Mouse (Mus musculus): ENCODE results near the gene Tes3-ps. TPM values are rescaled to one million over a fixed set of nuclear protein-coding genes. Genes with fewer than 3 reads are reported as not detected.
A peak's percentile ranks its signal among the peaks of the same experiment; 100 is the strongest.

Gene Tes3-ps
- polyA plus RNA-seq, 1 experiment from 2014 or later: 1.0 TPM

GRCm38 (mm10) chr13:49526235-49526634 lies 33.1 kb downstream of the Tes3-ps start:
- Histone ChIP-seq H3K4me1 (replicated peaks; ENCODE audit: control insufficient read depth, insufficient read depth, low read length) (no peaks in the 10 kb centered on the region), H3K4me2 (ENCODE audit: low read length) (no peak overlapping the region), H3K36me3 (ENCODE audit: control insufficient read depth, insufficient read depth, low read length) (no peaks in the 10 kb centered on the region), H3K9ac (ENCODE audit: low read length) (no peak overlapping the region), H3K27me3 (replicated peaks; ENCODE audit: control insufficient read depth, insufficient read depth, low read length) (no peaks in the 10 kb centered on the region), H3K4me3 (ENCODE audit: low read depth, low read length) (no peak overlapping the region), H3K27ac (ENCODE audit: low read depth) (no peak overlapping the region), H3K9me3 (ENCODE audit: control insufficient read depth, low read length) (no peaks in the 10 kb centered on the region)
- WGBS: 78% methylated on average over 2 of the region's 2 CpGs
- ATAC-seq (replicated peaks; ENCODE audit: low FRiP score, low TSS enrichment, low read depth): no peak
- DNase-seq (ENCODE audit: low spot score): no peak

- Histone ChIP-seq H3K9ac (ENCODE audit: low read length) (no peak overlapping the region), H3K9me3 (ENCODE audit: control insufficient read depth, low read length) (no peaks in the 10 kb centered on the region), H3K4me1 (replicated peaks; ENCODE audit: control insufficient read depth, insufficient read depth, low read length) (no peaks in the 10 kb centered on the region), H3K4me3 (ENCODE audit: low read depth, low read length) (no peak overlapping the region), H3K4me2 (ENCODE audit: low read length) (no peak overlapping the region), H3K36me3 (ENCODE audit: control insufficient read depth, insufficient read depth, low read length) (no peaks in the 10 kb centered on the region), H3K27me3 (replicated peaks; ENCODE audit: control insufficient read depth, insufficient read depth, low read length) (no peaks in the 10 kb centered on the region), H3K27ac (ENCODE audit: low read depth) (no peak overlapping the region)
- DNase-seq (ENCODE audit: low spot score) (no peak), ATAC-seq (replicated peaks; ENCODE audit: low FRiP score, low TSS enrichment, low read depth) (no peak)
- 90% methylated on average over 4 of the region's 4 CpGs for WGBS
Observed at GRCm38 (mm10) chr13:49530636-49531035, 37.5 kb downstream of the Tes3-ps start.

DNA sequence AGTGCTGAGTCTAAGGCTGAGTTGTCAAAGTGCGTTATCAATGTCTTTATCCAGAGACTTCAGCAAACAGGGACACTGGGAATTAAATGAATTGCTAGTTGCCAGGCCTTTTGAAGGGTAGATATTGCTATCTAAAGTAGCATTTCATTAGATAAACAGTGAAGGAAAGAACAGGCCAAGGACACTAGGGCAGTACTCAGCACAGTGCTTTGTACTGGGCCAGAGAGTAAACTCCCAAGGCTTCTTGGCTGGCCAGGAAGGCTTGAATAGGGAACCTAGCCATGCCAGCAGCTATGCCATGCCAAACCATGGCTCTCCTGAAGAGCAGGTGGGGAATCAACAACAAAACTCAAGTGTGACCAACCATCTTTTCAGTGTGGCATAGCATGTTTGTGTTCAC lies 43.8 kb downstream of the Tes3-ps start:
- Histone ChIP-seq H3K9me3 (ENCODE audit: control insufficient read depth, low read length) (no peaks in the 10 kb centered on the region), H3K27ac (ENCODE audit: low read depth) (no peak overlapping the region), H3K4me3 (ENCODE audit: low read depth, low read length) (no peak overlapping the region), H3K27me3 (replicated peaks; ENCODE audit: control insufficient read depth, insufficient read depth, low read length) (no peaks in the 10 kb centered on the region), H3K4me2 (ENCODE audit: low read length) (no peak overlapping the region), H3K36me3 (ENCODE audit: control insufficient read depth, insufficient read depth, low read length) (no peaks in the 10 kb centered on the region), H3K4me1 (replicated peaks; ENCODE audit: control insufficient read depth, insufficient read depth, low read length) (no peaks in the 10 kb centered on the region), H3K9ac (ENCODE audit: low read length) (no peak overlapping the region)
- ATAC-seq (replicated peaks; ENCODE audit: low FRiP score, low TSS enrichment, low read depth): no peak
- 93% methylated on average over 1 of the region's 1 CpGs for WGBS
- DNase-seq (ENCODE audit: low spot score): no peak

DNA sequence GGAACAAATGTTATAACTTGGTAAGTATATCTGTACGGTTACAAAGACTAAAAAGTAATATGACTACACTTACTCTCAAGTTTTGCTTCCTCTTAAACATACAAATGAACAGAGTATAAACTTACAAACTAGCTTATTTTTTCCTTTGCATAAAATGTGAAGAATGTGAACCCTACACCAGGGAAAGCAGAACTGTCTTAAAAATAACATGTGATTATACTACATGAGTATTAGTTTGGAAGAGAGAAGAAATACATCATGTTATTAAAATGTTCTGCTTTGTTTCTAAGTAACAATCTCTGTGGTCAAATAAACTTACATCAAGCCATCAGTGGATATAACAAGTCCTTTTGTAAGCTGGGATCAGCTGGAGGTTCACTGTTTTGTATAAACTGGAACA lies 45.6 kb downstream of the Tes3-ps start:
- H3K27ac ChIP-seq (ENCODE audit: low read depth): no peak overlapping the region
- no peaks in the 10 kb centered on the region for H3K4me1 ChIP-seq (replicated peaks; ENCODE audit: control insufficient read depth, insufficient read depth, low read length)
- no peak overlapping the region for H3K4me2 ChIP-seq (ENCODE audit: low read length)
- H3K9me3 ChIP-seq (ENCODE audit: control insufficient read depth, low read length): no peaks in the 10 kb centered on the region
- 56% methylated on average over 1 of the region's 1 CpGs for WGBS
- ATAC-seq (replicated peaks; ENCODE audit: low FRiP score, low TSS enrichment, low read depth) (no peak), DNase-seq (ENCODE audit: low spot score) (no peak)
- no peaks in the 10 kb centered on the region for H3K27me3 ChIP-seq (replicated peaks; ENCODE audit: control insufficient read depth, insufficient read depth, low read length)
- no peak overlapping the region for H3K4me3 ChIP-seq (ENCODE audit: low read depth, low read length)
- no peaks in the 10 kb centered on the region for H3K36me3 ChIP-seq (ENCODE audit: control insufficient read depth, insufficient read depth, low read length)
- H3K9ac ChIP-seq (ENCODE audit: low read length): no peak overlapping the region

DNA sequence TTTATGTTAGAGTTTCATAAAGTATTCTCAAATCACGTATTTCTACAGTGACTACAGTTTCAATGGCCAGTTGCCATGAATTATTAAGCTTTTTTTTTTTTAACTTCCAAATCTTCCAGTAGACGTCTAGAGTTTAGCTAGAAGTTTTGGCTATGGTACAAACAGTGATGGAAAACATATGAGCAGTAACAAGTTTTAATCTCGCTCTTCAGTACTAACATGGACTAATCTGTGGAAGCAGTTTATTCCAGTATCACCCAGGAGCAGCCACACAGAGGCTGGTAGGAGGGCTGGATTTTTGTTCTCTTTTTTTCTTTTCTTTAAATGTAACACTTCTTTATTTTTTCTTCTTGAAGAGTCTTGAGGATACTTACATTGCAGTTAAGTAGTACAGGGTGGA lies 51.2 kb downstream of the Tes3-ps start, which contains the start of gene Aspn:
TSS of gene Aspn (plus strand) at position 165 of the 400 bp plus-strand sequence.
- Histone ChIP-seq H3K36me3 (ENCODE audit: control insufficient read depth, insufficient read depth, low read length) (no peaks in the 10 kb centered on the region), H3K27ac (ENCODE audit: low read depth) (peak within 1 kb of the TSS; percentile 87; the same call in 1 of the 2 replicates), H3K9me3 (ENCODE audit: control insufficient read depth, low read length) (no peaks in the 10 kb centered on the region), H3K27me3 (replicated peaks; ENCODE audit: control insufficient read depth, insufficient read depth, low read length) (no peaks in the 10 kb centered on the region), H3K4me3 (ENCODE audit: low read depth, low read length) (no peak within 1 kb of the TSS), H3K4me2 (ENCODE audit: low read length) (peak within 1 kb of the TSS; percentile 21), H3K4me1 (replicated peaks; ENCODE audit: control insufficient read depth, insufficient read depth, low read length) (peaks cover 5% of the 10 kb centered on the region; the same call in 1 of the 2 replicates), H3K9ac (ENCODE audit: low read length) (no peak within 1 kb of the TSS)
- ATAC-seq (replicated peaks; ENCODE audit: low FRiP score, low TSS enrichment, low read depth): no peak
- DNase-seq (ENCODE audit: low spot score): no peak
- WGBS: 45% methylated on average over 3 of the region's 3 CpGs

DNA sequence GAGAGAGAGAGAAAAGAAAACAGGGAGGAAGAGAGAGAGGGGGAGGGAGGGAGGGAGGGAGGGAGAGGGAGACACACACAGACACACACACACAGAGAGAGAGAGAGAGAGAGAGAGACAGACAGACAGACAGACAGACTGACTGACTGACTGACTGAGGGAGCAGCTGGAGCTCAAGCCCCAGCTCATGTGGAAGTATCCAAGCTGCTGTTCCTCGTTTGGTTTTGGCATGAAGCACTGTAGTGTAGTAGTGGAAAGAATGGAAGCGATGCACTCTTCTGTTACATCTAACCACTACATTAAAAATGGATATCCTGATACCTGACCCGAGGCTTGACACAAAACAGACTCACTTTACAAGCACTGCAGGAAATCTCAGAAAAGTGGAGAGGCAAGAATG lies 52.5 kb downstream of the Tes3-ps start:
- Histone ChIP-seq H3K27ac (ENCODE audit: low read depth) (peak overlapping the region; percentile 87), H3K4me1 (replicated peaks; ENCODE audit: control insufficient read depth, insufficient read depth, low read length) (peaks cover 5% of the 10 kb centered on the region; the same call in 1 of the 2 replicates), H3K4me3 (ENCODE audit: low read depth, low read length) (no peak overlapping the region), H3K27me3 (replicated peaks; ENCODE audit: control insufficient read depth, insufficient read depth, low read length) (no peaks in the 10 kb centered on the region), H3K9ac (ENCODE audit: low read length) (no peak overlapping the region), H3K9me3 (ENCODE audit: control insufficient read depth, low read length) (no peaks in the 10 kb centered on the region), H3K4me2 (ENCODE audit: low read length) (peak overlapping the region; percentile 21), H3K36me3 (ENCODE audit: control insufficient read depth, insufficient read depth, low read length) (no peaks in the 10 kb centered on the region)
- WGBS: 24% methylated on average over 3 of the region's 3 CpGs
- ATAC-seq (replicated peaks; ENCODE audit: low FRiP score, low TSS enrichment, low read depth) (peak; percentile 89), DNase-seq (ENCODE audit: low spot score) (no peak)

Other genes with a start within 250 kb of the Tes3-ps start
- 1.4 and 1.5 TPM in 2 replicates for gene Susd3, start 244.6 kb upstream of the Tes3-ps start, polyA plus RNA-seq (2014; fragmentation: Nextera tagmentation; extraction: Ambion mirVana)
- gene Fgd3, start 173.0 kb upstream of the Tes3-ps start, polyA plus RNA-seq (2014; fragmentation: Nextera tagmentation; extraction: Ambion mirVana): 0.62 and 0.89 TPM in 2 replicates
- 24.0 and 25.8 TPM in 2 replicates for gene Bicd2, start 151.7 kb upstream of the Tes3-ps start, polyA plus RNA-seq (2014; fragmentation: Nextera tagmentation; extraction: Ambion mirVana)
- gene Ippk, start 72.1 kb upstream of the Tes3-ps start, polyA plus RNA-seq (2014; fragmentation: Nextera tagmentation; extraction: Ambion mirVana): 18.5 and 18.7 TPM in 2 replicates
- 0.38 and 0.95 TPM in 2 replicates for gene Ecm2, start 11.5 kb downstream of the Tes3-ps start, polyA plus RNA-seq (2014; fragmentation: Nextera tagmentation; extraction: Ambion mirVana)
- gene Aspn, start 51.1 kb downstream of the Tes3-ps start, polyA plus RNA-seq (2014; fragmentation: Nextera tagmentation; extraction: Ambion mirVana): 17.2 and 17.7 TPM in 2 replicates
- gene Omd, start 89.1 kb downstream of the Tes3-ps start, polyA plus RNA-seq (2014; fragmentation: Nextera tagmentation; extraction: Ambion mirVana): 0.45 and 0.66 TPM in 2 replicates
- gene Ogn, start 114.7 kb downstream of the Tes3-ps start, polyA plus RNA-seq (2014; fragmentation: Nextera tagmentation; extraction: Ambion mirVana): 56.9 and 64.8 TPM in 2 replicates
- 28.3 and 29.3 TPM in 2 replicates for gene Cenpp, start 159.5 kb downstream of the Tes3-ps start, polyA plus RNA-seq (2014; fragmentation: Nextera tagmentation; extraction: Ambion mirVana)
- 15.4 and 16.1 TPM in 2 replicates for gene Nol8, start 159.8 kb downstream of the Tes3-ps start, polyA plus RNA-seq (2014; fragmentation: Nextera tagmentation; extraction: Ambion mirVana)
- 96.1 and 101 TPM in 2 replicates for gene Iars, start 188.8 kb downstream of the Tes3-ps start, polyA plus RNA-seq (2014; fragmentation: Nextera tagmentation; extraction: Ambion mirVana)